Mouse (Mus musculus) ES-Bruce4 (cell line): ENCODE measurements around the gene Serpinf1.

Experiments used
- CTCF ChIP-seq: IDR thresholded peaks from one replicate; pipeline ENCODE4 v1.8.1; 2011; ENCODE audit warnings: low read depth, low read length
- EP300 ChIP-seq: IDR thresholded peaks from 2 replicates; pipeline ENCODE4 v1.6.1; 2011; ENCODE audit warnings: low read depth, low read length; ENCODE audit not compliant: insufficient read depth
- POLR2A ChIP-seq: IDR thresholded peaks from one replicate; pipeline ENCODE4 v1.8.1; 2011; ENCODE audit warnings: low read length; ENCODE audit not compliant: insufficient read depth

GRCm38 (mm10) chr11:75429019-75429705, 6.7 kb upstream of the Serpinf1 start:
- TF ChIP-seq POLR2A (no peak), CTCF (no peak), EP300 (no peak)
